Mouse (Mus musculus) MEL (cell line): Measurements from ENCODE around the gene Rpl35a. TPM values are rescaled to one million over a fixed set of nuclear protein-coding genes. Genes with fewer than 3 reads are reported as not detected.

Source experiments
- DNase-seq: peaks from one replicate; pipeline ENCODE4 v3.0.0; 2011; ENCODE audit warnings: low read depth, low spot score
- H3K27ac ChIP-seq: 2 replicates; pipeline ENCODE4 v1.5.1; 2012; ENCODE audit warnings: low read depth, mild to moderate bottlenecking, control low read depth, low read length, moderate library complexity; ENCODE audit not compliant: control insufficient read depth
- H3K27me3 ChIP-seq, 2 experiments: fragments of 150-350 bp in 1 of 2; sonication (generic) in 1 of 2; 2 replicates each; pipeline ENCODE4 v1.6.1; 2012; ENCODE audit warnings: low read length in 2 of 2, mild to moderate bottlenecking in 2 of 2, improper control_type of control experiment in 1 of 2, moderate library complexity in 1 of 2; ENCODE audit not compliant: insufficient read depth in 2 of 2, control insufficient read depth in 1 of 2
- H3K36me3 ChIP-seq, 2 experiments: 2 replicates each; pipeline ENCODE4 v1.6.1; 2012 to 2014; ENCODE audit warnings: low read length in 2 of 2, improper control_type of control experiment in 1 of 2, inconsistent platforms in 1 of 2, mild to moderate bottlenecking in 1 of 2; ENCODE audit not compliant: insufficient read depth in 2 of 2, control insufficient read depth in 1 of 2
- H3K4me1 ChIP-seq, 2 experiments: fragments of 150-350 bp in 1 of 2; sonication (generic) in 1 of 2; 2 replicates each; pipeline ENCODE4 v1.6.1; 2012; ENCODE audit warnings: low read length in 2 of 2, improper control_type of control experiment in 1 of 2, mild to moderate bottlenecking in 1 of 2; ENCODE audit not compliant: insufficient read depth in 2 of 2, control insufficient read depth in 1 of 2
- H3K4me3 ChIP-seq, 2 experiments: fragments of 150-350 bp in 1 of 2; sonication (generic) in 1 of 2; 2 replicates each; pipeline ENCODE4 v1.5.1; 2012; ENCODE audit warnings: low read depth in 2 of 2, low read length in 2 of 2, mild to moderate bottlenecking in 2 of 2, moderate library complexity in 2 of 2, control low read depth in 1 of 2, improper control_type of control experiment in 1 of 2; ENCODE audit not compliant: control insufficient read depth in 1 of 2, insufficient read depth in 1 of 2
- H3K79me2 ChIP-seq: 2 replicates; pipeline ENCODE4 v1.6.1; 2012; ENCODE audit warnings: mild to moderate bottlenecking, low read length, moderate library complexity; ENCODE audit not compliant: control insufficient read depth, poor library complexity, insufficient read depth
- H3K9ac ChIP-seq: 2 replicates; pipeline ENCODE4 v1.6.1; 2012; ENCODE audit warnings: low read depth, mild to moderate bottlenecking, control low read depth, low read length, moderate library complexity; ENCODE audit not compliant: control insufficient read depth, poor library complexity, severe bottlenecking
- H3K9me3 ChIP-seq: fragments of 150-350 bp; sonication (generic); replicated peaks from 2 replicates; pipeline ENCODE4 v1.6.1; 2012; ENCODE audit warnings: mild to moderate bottlenecking, low read length, improper control_type of control experiment, moderate library complexity; ENCODE audit not compliant: insufficient read depth
- CHD1 ChIP-seq: IDR thresholded peaks from 2 replicates; pipeline ENCODE4 v1.6.1; 2012; ENCODE audit warnings: low read depth, mild to moderate bottlenecking, inconsistent platforms, low read length, improper control_type of control experiment
- CHD2 ChIP-seq: IDR thresholded peaks from 2 replicates; pipeline ENCODE4 v1.6.1; 2011; ENCODE audit warnings: low read length, improper control_type of control experiment
- CTCF ChIP-seq, 3 experiments: IDR thresholded peaks in 2 of 3; conservative IDR thresholded peaks in 1 of 3; 2 replicates each; pipeline ENCODE4 v1.5.1; 2011 to 2012; ENCODE audit warnings: low read length in 3 of 3, low read depth in 2 of 3, mild to moderate bottlenecking in 2 of 3, improper control_type of control experiment in 1 of 3, inconsistent platforms in 1 of 3, mixed read lengths in 1 of 3, moderate library complexity in 1 of 3; ENCODE audit not compliant: control insufficient read depth in 1 of 3, insufficient read depth in 1 of 3, poor library complexity in 1 of 3, severe bottlenecking in 1 of 3
- E2F4 ChIP-seq: IDR thresholded peaks from 2 replicates; pipeline ENCODE4 v1.6.1; 2011; ENCODE audit warnings: low read depth, low read length, improper control_type of control experiment, borderline replicate concordance
- ELF1 ChIP-seq: IDR thresholded peaks from 2 replicates; pipeline ENCODE4 v1.6.1; 2014; ENCODE audit warnings: low read depth, mild to moderate bottlenecking, inconsistent platforms, low read length, improper control_type of control experiment, moderate library complexity
- EP300 ChIP-seq, 2 experiments: IDR thresholded peaks; 2 replicates each; pipeline ENCODE4 v1.6.1; 2011; ENCODE audit warnings: improper control_type of control experiment in 2 of 2, low read length in 2 of 2, low read depth in 1 of 2, mild to moderate bottlenecking in 1 of 2
- ETS1 ChIP-seq: IDR thresholded peaks from 2 replicates; pipeline ENCODE4 v1.6.1; 2012; ENCODE audit warnings: low read depth, mild to moderate bottlenecking, inconsistent platforms, low read length, improper control_type of control experiment, moderate library complexity
- HCFC1 ChIP-seq: IDR thresholded peaks from 2 replicates; pipeline ENCODE4 v1.6.1; 2012; ENCODE audit warnings: low read depth, mild to moderate bottlenecking, inconsistent platforms, low read length, improper control_type of control experiment, moderate library complexity
- JUND ChIP-seq: IDR thresholded peaks from 2 replicates; pipeline ENCODE4 v1.6.1; 2011; ENCODE audit warnings: low read depth, mild to moderate bottlenecking, improper control_type of control experiment, low read length
- MAFK ChIP-seq: IDR thresholded peaks from 2 replicates; pipeline ENCODE4 v1.6.1; 2011; ENCODE audit warnings: low read depth, mild to moderate bottlenecking, low read length, improper control_type of control experiment, borderline replicate concordance
- MAX ChIP-seq: IDR thresholded peaks from 2 replicates; pipeline ENCODE4 v1.6.1; 2011; ENCODE audit warnings: low read length, improper control_type of control experiment
- MAZ ChIP-seq: IDR thresholded peaks from 2 replicates; pipeline ENCODE4 v1.6.1; 2012; ENCODE audit warnings: low read depth, mild to moderate bottlenecking, inconsistent platforms, low read length, improper control_type of control experiment
- RAD21 ChIP-seq: IDR thresholded peaks from 2 replicates; pipeline ENCODE4 v1.6.1; 2011; ENCODE audit warnings: mild to moderate bottlenecking, low read depth, low read length, improper control_type of control experiment
- RCOR1 ChIP-seq: IDR thresholded peaks from 2 replicates; pipeline ENCODE4 v1.6.1; 2012; ENCODE audit warnings: low read depth, mild to moderate bottlenecking, inconsistent platforms, low read length, improper control_type of control experiment
- SIN3A ChIP-seq: IDR thresholded peaks from 2 replicates; pipeline ENCODE4 v1.6.1; 2012; ENCODE audit warnings: low read length, improper control_type of control experiment, inconsistent platforms
- SMC3 ChIP-seq: IDR thresholded peaks from 2 replicates; pipeline ENCODE4 v1.6.1; 2011; ENCODE audit warnings: low read depth, low read length, improper control_type of control experiment
- TAL1 ChIP-seq: IDR thresholded peaks from 2 replicates; pipeline ENCODE4 v1.6.1; 2012; ENCODE audit warnings: mild to moderate bottlenecking, inconsistent platforms, low read length, moderate library complexity, mixed read lengths
- TBP ChIP-seq: IDR thresholded peaks from 2 replicates; pipeline ENCODE4 v1.8.0; 2011; ENCODE audit warnings: low read depth, low read length, improper control_type of control experiment
- USF2 ChIP-seq, 2 experiments: IDR thresholded peaks; 2 replicates each; pipeline ENCODE4 v1.6.1; 2011 to 2012; ENCODE audit warnings: improper control_type of control experiment in 2 of 2, low read length in 2 of 2, borderline replicate concordance in 1 of 2, inconsistent platforms in 1 of 2, low read depth in 1 of 2, mild to moderate bottlenecking in 1 of 2; ENCODE audit not compliant: insufficient read depth in 1 of 2
- ZC3H11A ChIP-seq: IDR thresholded peaks from 2 replicates; pipeline ENCODE4 v1.6.1; 2012; ENCODE audit warnings: low read depth, mild to moderate bottlenecking, inconsistent platforms, low read length, improper control_type of control experiment
- ZMIZ1 ChIP-seq: IDR thresholded peaks from 2 replicates; pipeline ENCODE4 v1.6.1; 2012; ENCODE audit warnings: low read depth, mild to moderate bottlenecking, inconsistent platforms, low read length, improper control_type of control experiment, moderate library complexity
- ZNF384 ChIP-seq: IDR thresholded peaks from 2 replicates; pipeline ENCODE4 v1.6.1; 2012; ENCODE audit warnings: low read depth, mild to moderate bottlenecking, inconsistent platforms, low read length, improper control_type of control experiment
- polyA plus RNA-seq, 2 experiments: library from polyadenylated mRNA; stranded (reverse) in 1 of 2; unstranded in 1 of 2; fragments of >175 nt in 1 of 2; fragments of >200 nt in 1 of 2; gene quantifications; 2 replicates each; pipeline versions ENCODE4 v1.2.1 to v1.2.4; 2012; ENCODE audit warnings: low replicate concordance in 2 of 2, low read depth in 1 of 2; ENCODE audit not compliant: insufficient read length in 2 of 2, insufficient read depth in 1 of 2, missing spikeins in 1 of 2
- total RNA-seq: library from RNA; depleted of rRNA; stranded (reverse); fragments of 300-350 nt; gene quantifications from 2 replicates; pipeline ENCODE4 v1.2.3, GENCODE M21; 2012

Gene Rpl35a
- total and polyA plus RNA-seq, 3 experiments, result 1,572 to 2,314 TPM; not detected in 1

GRCm38 (mm10) chr16:33063267-33063666 is 7.0 kb downstream of the Rpl35a start (continued):
- TF ChIP-seq JUND, result 0 out of 2 replicates have a peak, but pooled peaks have one; percentile 7
- TF ChIP-seq RAD21, result no peak
- peak; percentile 17; the same call in 1 of the 2 replicates for TF ChIP-seq MAZ
- no peak for TF ChIP-seq USF2 (IDR thresholded peaks at IDR 0.05; ENCODE audit: borderline replicate concordance in 1 of 2, insufficient read depth in 1 of 2, low read depth in 1 of 2, low read length in 2 of 2)
- TF ChIP-seq ZMIZ1, result no peak
- no peak for TF ChIP-seq ZC3H11A
- TF ChIP-seq ETS1, result no peak; the same call in 1 of the 2 replicates
- TF ChIP-seq ELF1, result 0 out of 2 replicates have a peak, but pooled peaks have one; percentile 7
- TF ChIP-seq SIN3A, result peak; percentile 52; the same call in 1 of the 2 replicates
- TF ChIP-seq ZNF384, result no peak
- no peak for TF ChIP-seq E2F4
- no peak for TF ChIP-seq SMC3
- TF ChIP-seq CHD2, result no peak
- no peak for TF ChIP-seq CTCF (IDR thresholded peaks at IDR 0.05 in 2 of 3, conservative IDR thresholded peaks at IDR 0.05 in 1 of 3; ENCODE audit: control insufficient read depth in 1 of 3, insufficient read depth in 1 of 3, low read depth in 2 of 3, low read length in 3 of 3, poor library complexity in 1 of 3, severe bottlenecking in 1 of 3)
- no peak for TF ChIP-seq RCOR1
- TF ChIP-seq MAX, result no peak
- TF ChIP-seq MAFK, result no peak
- TF ChIP-seq TBP, result peak; percentile 60; the same call in 1 of the 2 replicates
- no peak for TF ChIP-seq CHD1
- peak; percentile 35; the same call in 1 of the 2 replicates for TF ChIP-seq HCFC1
- TF ChIP-seq EP300 (IDR thresholded peaks at IDR 0.05; ENCODE audit: low read depth in 1 of 2, low read length in 2 of 2), result peak; percentile 23 to 45; a peak in 3 of 4 replicates

- Histone ChIP-seq H3K79me2 (peaks cover 2% of the 10 kb centered on the region), H3K9me3 (no peaks in the 10 kb centered on the region), H3K27ac (no peak overlapping the region), H3K4me1 (peaks cover 3 to 7% of the 10 kb centered on the region in 2 experiments; a peak in 3 of 4 replicates), H3K27me3 (no peaks in the 10 kb centered on the region), H3K4me3 (no peak overlapping the region), H3K36me3 (peaks cover 1 to 12% of the 10 kb centered on the region in 2 experiments; a peak in 3 of 4 replicates), H3K9ac (no peak overlapping the region)
- DNase-seq, result no peak
- TF ChIP-seq USF2 (IDR thresholded peaks at IDR 0.05; ENCODE audit: borderline replicate concordance in 1 of 2, insufficient read depth in 1 of 2, low read depth in 1 of 2, low read length in 2 of 2), result no peak
- TF ChIP-seq EP300 (IDR thresholded peaks at IDR 0.05; ENCODE audit: low read depth in 1 of 2, low read length in 2 of 2), result no peak
- TF ChIP-seq TAL1, result no peak
These were observed 8.4 kb downstream of the Rpl35a start for GRCm38 (mm10) chr16:33064636-33065035.
